Mouse (Mus musculus) lung, adult 2 months (tissue): ENCODE measurements at regions not wholly inside any gene's neighbourhood (a gene's known extent, or its start where the extent isn't known, plus 50 kb on each side); places are given as distances from the start of the nearest gene placed in this dataset.

Experiments
- CTCF ChIP-seq: fragments of 200-500 bp; IDR thresholded peaks from 2 replicates; pipeline ENCODE4 v1.5.1; 2011; ENCODE audit warnings: mild to moderate bottlenecking, low read length, control low read depth; ENCODE audit not compliant: insufficient read depth
- POLR2A ChIP-seq: fragments of 200-500 bp; IDR thresholded peaks from 2 replicates; pipeline ENCODE4 v1.6.1; 2011; ENCODE audit warnings: low read depth, mild to moderate bottlenecking, control low read depth, low read length, borderline replicate concordance; ENCODE audit errors: extremely low read depth

- no peak for TF ChIP-seq POLR2A
- TF ChIP-seq CTCF, result no peak
Observed at GRCm38 (mm10) chr6:133171286-133171685, 66.6 kb downstream of the Smim10l1 start.
